Mouse (Mus musculus) inflammation-experienced regulatory T-cells, adult 6 months (primary cell): ENCODE data around the gene Muc16. TPM values are rescaled to one million over a fixed set of nuclear protein-coding genes. Genes with fewer than 3 reads are reported as not detected.

Source experiments
- ATAC-seq: one replicate; pipeline ENCODE4 v1.8.0; 2017
- polyA plus RNA-seq, 3 experiments: library from polyadenylated mRNA; unstranded; fragments of 100-300 nt; shearing (Covaris generic); gene quantifications; one replicate each; pipeline ENCODE4 v1.2.1; 2017

Gene Muc16
- under 1 TPM; 0.20 to 0.34 (median 0.33) TPM for polyA plus RNA-seq

DNA sequence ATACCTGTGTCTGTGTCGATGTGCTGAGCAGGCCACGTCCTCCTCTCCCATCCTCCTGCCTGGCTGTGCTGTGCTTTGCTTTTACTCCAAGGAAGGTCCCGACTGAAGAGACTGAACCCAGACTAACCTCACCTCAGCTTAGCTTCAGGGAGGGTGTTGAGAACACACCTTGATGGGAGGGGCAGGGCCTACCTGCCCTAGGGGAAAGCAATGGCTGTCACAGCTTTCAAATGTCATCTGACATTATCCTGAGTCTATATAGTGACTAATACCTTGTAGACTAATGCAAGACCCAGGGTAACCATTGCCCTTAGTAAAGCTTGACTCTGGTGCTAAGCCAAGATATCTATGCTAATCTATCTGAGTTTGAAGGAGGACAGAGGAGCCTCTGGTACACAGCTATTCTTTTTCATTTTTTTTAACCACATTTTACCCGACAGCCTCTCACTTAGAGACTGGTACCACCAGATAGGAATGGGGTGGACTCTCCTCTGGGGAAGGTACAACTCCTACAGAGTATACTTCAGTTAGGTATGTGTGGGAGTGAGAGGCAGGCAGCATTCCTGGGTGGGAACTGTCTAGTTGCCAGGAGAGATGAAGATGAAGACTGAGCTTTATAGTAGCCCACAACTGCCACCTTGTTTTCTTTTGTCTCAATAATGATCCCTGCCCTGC lies at the start of gene Muc16:
TSS of gene Muc16 (minus strand) at position 51 of the 675 bp plus-strand sequence.
- ATAC-seq: no peak

DNA sequence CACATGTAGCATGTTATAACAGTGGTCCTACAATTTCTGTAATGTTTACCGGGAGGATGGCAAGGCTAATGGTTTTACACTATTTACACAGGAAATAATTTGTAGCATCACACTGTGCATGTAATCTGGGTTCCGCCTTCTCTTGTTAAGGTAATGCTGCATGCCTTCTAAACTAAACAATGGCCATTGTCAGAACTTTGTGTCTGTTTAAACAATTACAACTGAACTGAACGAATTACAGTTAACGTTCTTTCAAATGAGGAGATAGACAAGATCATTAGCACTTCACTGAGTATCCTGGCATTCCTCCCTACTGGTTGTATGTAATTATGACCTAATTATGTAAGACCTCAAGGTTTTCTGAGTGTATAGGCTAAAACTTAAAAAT lies 48.4 kb upstream of the Muc16 start:
- no peak for ATAC-seq

DNA sequence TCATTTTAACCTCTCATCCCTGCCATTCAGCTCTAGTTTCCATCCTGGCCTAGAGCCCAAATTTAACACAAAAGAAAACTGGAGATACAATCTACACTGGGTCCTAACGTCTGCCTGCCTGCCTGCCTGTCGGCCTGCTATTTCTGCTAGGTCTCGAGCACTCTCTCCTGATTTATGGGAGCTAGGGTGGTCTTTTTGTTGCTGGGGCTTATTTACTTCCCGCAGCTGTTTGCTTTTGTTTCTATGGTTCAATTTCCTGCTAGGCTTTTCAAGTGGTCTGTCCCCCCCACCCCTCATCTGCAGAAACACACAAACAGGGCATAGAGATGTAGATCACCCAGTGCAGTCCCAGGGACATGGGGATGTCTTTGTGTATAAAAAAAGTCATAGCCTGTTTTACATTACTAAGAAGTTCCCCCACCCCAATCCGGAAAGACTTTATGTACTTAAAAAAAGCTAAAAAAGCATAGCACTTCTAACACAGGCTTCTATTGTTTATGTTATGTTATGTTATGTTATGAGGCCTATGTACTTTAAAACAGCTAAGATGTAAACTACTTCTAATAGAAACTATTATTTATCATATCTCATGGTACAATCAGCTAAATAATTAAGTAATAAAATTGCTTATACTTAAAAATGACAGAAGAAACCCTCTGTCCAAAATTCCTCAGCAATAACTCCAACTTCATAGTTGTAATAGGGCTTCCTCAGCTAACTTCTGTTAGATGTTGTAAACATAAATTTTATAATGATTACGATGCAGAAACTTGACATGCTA lies 47.8 kb upstream of the Muc16 start:
- ATAC-seq: no peak

DNA sequence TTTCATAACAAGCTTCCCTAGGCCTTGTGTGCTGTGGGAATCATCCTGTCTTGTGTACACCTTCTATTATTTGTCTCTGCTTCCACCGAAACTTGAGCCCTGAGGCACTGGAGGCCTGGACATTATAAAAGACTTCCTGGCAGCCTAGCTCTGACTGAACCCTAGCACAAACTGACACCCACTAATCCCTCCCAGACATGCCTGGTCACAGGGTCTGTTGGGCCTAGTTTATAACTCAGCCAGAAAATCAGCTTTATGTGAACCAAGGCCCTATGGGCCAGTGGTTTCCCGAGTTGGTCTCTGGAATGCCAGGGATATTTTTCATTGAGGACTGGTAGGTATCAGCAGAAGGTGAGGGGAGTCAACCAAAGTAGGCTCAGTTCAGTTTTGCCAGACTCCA lies 46.7 kb upstream of the Muc16 start:
- no peak for ATAC-seq

- ATAC-seq: no peak
These were observed 31.3 kb upstream of the Muc16 start for GRCm38 (mm10) chr9:18705628-18706027.

GRCm38 (mm10) chr9:18598366-18598765 lies 76.0 kb downstream of the Muc16 start:
- no peak for ATAC-seq

- ATAC-seq: no peak
These were observed 166.2 kb downstream of the Muc16 start for GRCm38 (mm10) chr9:18508098-18508497.

GRCm38 (mm10) chr9:18478168-18478567 lies 196.2 kb downstream of the Muc16 start, which contains the start of the genes Zfp558 and Mbd3l1:
Zfp558 (minus strand) TSS chr9:18478268.
Mbd3l1 (plus strand) TSS chr9:18478359.
- no peak for ATAC-seq

DNA sequence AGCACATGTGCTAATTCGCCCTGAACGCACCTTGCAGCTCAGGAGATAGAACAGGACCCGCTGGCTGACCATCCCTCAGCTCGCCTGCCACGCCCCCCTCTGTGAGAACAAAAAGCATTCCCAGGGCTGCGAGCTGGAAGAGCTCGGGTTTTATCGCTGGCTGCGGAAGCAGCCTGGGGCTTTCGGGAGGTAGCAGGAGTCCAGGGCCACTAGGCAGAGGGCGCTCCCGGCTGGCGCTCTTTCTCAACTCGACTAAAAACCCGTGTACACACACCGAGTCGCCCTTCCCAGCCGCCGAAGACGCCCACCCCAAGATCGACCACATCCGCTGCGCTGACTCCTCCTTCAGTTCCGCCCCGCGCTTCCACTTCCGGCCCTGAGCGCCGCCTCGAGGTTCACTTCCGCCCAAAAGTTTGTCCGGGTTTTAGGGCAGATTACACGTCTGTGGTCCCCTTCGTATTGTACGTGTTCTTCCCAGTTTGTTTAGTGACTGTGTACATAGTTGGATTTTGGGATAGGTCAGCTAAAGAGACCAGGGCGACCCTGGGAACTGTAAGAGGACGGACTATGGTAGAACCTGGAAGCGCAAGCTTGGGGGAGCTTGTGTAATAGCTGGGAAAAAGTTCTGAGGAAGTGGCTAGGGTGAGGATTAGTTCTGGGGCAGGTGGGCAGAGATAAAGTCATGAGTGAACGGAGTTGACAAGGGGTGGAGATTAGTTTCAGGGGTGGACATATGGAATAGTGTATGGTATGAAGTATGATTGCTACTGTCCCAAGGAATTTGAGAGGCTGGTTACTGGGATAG lies 200.8 kb downstream of the Muc16 start:
- peak; percentile 99 for ATAC-seq

DNA sequence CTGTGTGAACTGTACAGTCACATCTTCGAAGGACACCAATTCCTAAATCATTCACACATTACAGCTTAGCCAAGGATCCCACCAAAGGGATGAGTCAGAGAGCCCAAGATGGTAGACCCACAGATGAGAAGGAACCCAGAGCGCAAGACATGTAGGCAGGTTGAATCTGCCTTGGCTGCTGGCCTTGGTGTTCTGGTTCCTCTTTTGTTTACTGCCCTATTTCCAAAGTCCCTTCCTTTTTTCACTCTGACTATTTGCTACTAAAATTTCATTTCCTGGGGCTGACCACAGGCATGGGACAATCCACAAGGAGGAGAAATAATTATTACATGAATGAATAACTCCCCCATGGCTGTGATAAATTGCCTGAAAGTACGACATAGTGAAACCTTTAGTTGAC lies 206.3 kb downstream of the Muc16 start:
- no peak for ATAC-seq

- no peak for ATAC-seq
These were observed 207.0 kb downstream of the Muc16 start for GRCm38 (mm10) chr9:18467350-18467749.

DNA sequence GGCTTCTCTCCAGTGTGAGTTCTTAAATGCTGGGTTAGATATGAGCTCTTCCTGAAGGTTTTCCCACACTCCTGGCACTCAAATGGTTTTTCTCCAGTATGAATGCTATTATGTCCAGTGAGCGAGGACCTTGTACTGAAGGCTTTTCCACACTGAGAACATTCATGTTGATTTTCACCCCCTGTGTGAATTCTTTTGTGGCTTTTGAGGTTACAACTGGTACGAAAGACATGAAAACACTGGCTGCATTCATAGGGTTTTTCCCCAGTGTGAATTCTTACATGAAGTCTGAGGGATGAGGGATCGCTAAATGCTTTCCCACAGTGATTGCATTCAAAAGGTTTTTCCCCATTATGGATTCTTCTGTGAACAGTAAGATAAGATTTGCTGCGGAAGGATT lies 217.8 kb downstream of the Muc16 start:
- no peak for ATAC-seq

Other genes with a start within 250 kb of the Muc16 start
- not detected for gene Mbd3l2, start 243.9 kb downstream of the Muc16 start, polyA plus RNA-seq
- gene Zfp558, start 196.3 kb downstream of the Muc16 start, polyA plus RNA-seq: 1 to 10 TPM; 2.0 to 3.1 (median 2.1) TPM
- gene Mbd3l1, start 196.2 kb downstream of the Muc16 start, polyA plus RNA-seq: not detected
- not detected for gene Olfr24, start 89.5 kb upstream of the Muc16 start, polyA plus RNA-seq
- not detected for gene Olfr828, start 145.0 kb upstream of the Muc16 start, polyA plus RNA-seq
- not detected for gene Olfr829, start 180.4 kb upstream of the Muc16 start, polyA plus RNA-seq
- gene Olfr830, start 200.2 kb upstream of the Muc16 start, polyA plus RNA-seq: not detected